Mouse (Mus musculus) ES-CJ7 (cell line): Measurements from ENCODE around the gene Meltf.

Source experiments
- DNase-seq: peaks from one replicate; pipeline ENCODE4 v3.0.0; 2011; ENCODE audit warnings: low read depth, low spot score

The Meltf gene

GRCm38 (mm10) chr16:31893396-31894141 is 15.0 kb downstream of the Meltf start:
- peak; percentile 40 for DNase-seq

- DNase-seq = peak; percentile 72
Observed at GRCm38 (mm10) chr16:31896971-31897774, 18.6 kb downstream of the Meltf start.

- DNase-seq = no peak
Observed at GRCm38 (mm10) chr16:31898546-31899326, 20.1 kb downstream of the Meltf start.

GRCm38 (mm10) chr16:31901886-31902285 is 23.3 kb downstream of the Meltf start:
- DNase-seq = peak; percentile 89

GRCm38 (mm10) chr16:31903239-31903638 is 24.6 kb downstream of the Meltf start:
- DNase-seq = no peak

- peak; percentile 60 for DNase-seq
Observed at GRCm38 (mm10) chr16:31905331-31905730, 26.7 kb downstream of the Meltf start.

- DNase-seq = no peak
Observed at GRCm38 (mm10) chr16:31905891-31906825, 27.5 kb downstream of the Meltf start.

GRCm38 (mm10) chr16:31906896-31907295 is 28.3 kb downstream of the Meltf start:
- no peak for DNase-seq

GRCm38 (mm10) chr16:31908959-31909358 is 30.3 kb downstream of the Meltf start:
- DNase-seq = no peak

GRCm38 (mm10) chr16:31910281-31910847 is 31.8 kb downstream of the Meltf start:
- DNase-seq = no peak

GRCm38 (mm10) chr16:31917776-31918175 is 39.2 kb downstream of the Meltf start:
- DNase-seq = no peak

GRCm38 (mm10) chr16:31918248-31918724 is 39.7 kb downstream of the Meltf start:
- DNase-seq = peak; percentile 78

GRCm38 (mm10) chr16:31924368-31924767 is 45.8 kb downstream of the Meltf start:
- no peak for DNase-seq

GRCm38 (mm10) chr16:31926091-31926490 is 47.5 kb downstream of the Meltf start:
- no peak for DNase-seq

- DNase-seq = peak; percentile 88
Observed at GRCm38 (mm10) chr16:31926547-31927182, 48.1 kb downstream of the Meltf start.

- DNase-seq = no peak
Observed at GRCm38 (mm10) chr16:31927412-31927811, 48.8 kb downstream of the Meltf start.

- peak; percentile 66 for DNase-seq
Observed at GRCm38 (mm10) chr16:31931330-31931729, 52.7 kb downstream of the Meltf start.

GRCm38 (mm10) chr16:31932255-31932654 is 53.6 kb downstream of the Meltf start:
- DNase-seq = no peak

GRCm38 (mm10) chr16:31932840-31933697 is 54.5 kb downstream of the Meltf start:
- DNase-seq = peak; percentile 90
